Mouse (Mus musculus) embryonic stem cell, embryonic (primary cell): Measurements from ENCODE around the gene Swsap1.

Experiments used
- CTCF ChIA-PET, 4 experiments: fragments of 300-600 bp in 2 of 4; fragments of 350-600 bp in 2 of 4; sonication (Branson Sonifier 250); formaldehyde crosslinking; loops; one replicate each; lab custom pipeline; 2022; ENCODE audit warnings: inconsistent platforms in 2 of 4; lab: Charles Lee
- POLR2A ChIA-PET, 4 experiments: fragments of 300-600 bp in 2 of 4; fragments of 350-600 bp in 2 of 4; sonication (Branson Sonifier 250); formaldehyde crosslinking; loops; one replicate each; lab custom pipeline; 2022; ENCODE audit warnings: antibody characterized with exemption in 4 of 4, inconsistent platforms in 1 of 4; lab: Charles Lee

The Swsap1 gene

DNA sequence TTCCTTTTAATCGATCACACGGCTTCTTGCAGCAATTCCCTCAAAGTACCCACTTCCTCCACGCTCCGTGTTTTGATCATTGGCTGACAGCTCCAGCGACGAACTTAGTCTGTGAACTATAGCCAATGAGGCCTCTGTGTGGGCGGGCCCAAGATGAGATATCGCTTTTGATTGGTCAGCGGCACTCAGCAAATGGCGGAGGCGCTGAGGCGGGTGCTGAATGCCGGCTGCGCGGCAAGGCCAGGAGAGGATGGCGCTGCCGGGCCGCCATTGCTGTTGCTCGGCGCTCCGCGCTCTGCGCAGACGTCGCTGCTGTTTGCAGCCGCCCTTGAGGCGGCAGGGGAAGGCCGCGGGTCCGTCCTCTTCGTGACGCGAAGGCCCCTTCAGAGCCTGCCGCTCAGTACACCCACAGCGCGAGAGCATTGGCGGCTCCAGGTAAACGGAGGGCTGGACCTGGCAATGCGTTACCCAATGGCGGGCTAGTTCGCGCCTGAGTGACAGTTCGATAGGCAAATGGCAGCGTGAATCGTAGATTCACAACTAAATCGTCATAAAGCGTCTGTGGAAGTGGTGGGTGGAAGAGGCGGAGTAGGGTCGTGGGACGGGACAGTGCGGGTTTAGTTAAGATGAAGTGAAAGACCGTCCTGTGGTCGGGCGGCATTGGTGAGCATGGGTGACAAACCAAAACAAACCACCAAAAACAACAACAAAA is at the start of gene Swsap1:
Gene Swsap1, plus strand, starts transcription at position 186 of the 712 bp plus-strand sequence.
- ChIA-PET CTCF (interaction anchor here in 3 of 4 experiments (0.6 to 1.1 kb wide), 7 partner anchors 11 to 200 kb away, joined by 3 to 4 read pairs (median 3); partner anchors contain the start of gene Rab3d (in 1 of the 3)), POLR2A (interaction anchor here in 3 of 4 experiments (0.5 to 1.6 kb wide), 16 partner anchors 20 to 574 kb away, joined by 3 to 10 read pairs (median 4); partner anchors contain the start of genes Ccdc159 (in 2 of the 3), Tmem205 (in 2 of the 3) and Ldlr (in 1 of the 3))

DNA sequence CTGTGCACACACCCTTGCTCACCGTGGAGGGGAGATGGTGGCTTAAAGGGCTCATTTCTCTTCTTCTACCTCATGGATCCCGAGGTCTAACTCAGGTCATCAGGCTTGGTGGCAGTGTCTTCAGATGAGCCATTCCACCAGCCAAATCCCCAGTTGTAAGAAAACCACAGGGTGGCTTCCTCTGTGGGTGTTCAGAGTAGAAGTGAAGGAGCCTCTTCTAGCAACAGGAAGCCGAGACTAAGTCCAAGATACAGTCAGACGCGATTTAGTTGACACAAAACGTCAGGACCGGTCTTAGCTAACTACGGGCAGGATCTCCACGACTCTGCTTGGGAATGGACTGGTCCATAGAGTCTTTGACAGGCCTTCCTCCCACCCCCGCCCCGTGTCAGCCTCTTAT is 47.3 kb upstream of the Swsap1 start:
- POLR2A ChIA-PET, result interaction anchor here in 2 of 4 experiments (0.7 to 1.7 kb wide), 4 partner anchors 10 to 342 kb away, joined by 3 to 8 read pairs (median 4); partner anchors contain the start of genes Ecsit (in 1 of the 2) and Rab3d (in 1 of the 2)
- CTCF ChIA-PET, result interaction anchor here in 2 of 4 experiments (0.6 to 1.5 kb wide), 2 partner anchors 15 to 104 kb away, joined by 3 to 4 read pairs; no protein-coding TSS in a partner anchor

DNA sequence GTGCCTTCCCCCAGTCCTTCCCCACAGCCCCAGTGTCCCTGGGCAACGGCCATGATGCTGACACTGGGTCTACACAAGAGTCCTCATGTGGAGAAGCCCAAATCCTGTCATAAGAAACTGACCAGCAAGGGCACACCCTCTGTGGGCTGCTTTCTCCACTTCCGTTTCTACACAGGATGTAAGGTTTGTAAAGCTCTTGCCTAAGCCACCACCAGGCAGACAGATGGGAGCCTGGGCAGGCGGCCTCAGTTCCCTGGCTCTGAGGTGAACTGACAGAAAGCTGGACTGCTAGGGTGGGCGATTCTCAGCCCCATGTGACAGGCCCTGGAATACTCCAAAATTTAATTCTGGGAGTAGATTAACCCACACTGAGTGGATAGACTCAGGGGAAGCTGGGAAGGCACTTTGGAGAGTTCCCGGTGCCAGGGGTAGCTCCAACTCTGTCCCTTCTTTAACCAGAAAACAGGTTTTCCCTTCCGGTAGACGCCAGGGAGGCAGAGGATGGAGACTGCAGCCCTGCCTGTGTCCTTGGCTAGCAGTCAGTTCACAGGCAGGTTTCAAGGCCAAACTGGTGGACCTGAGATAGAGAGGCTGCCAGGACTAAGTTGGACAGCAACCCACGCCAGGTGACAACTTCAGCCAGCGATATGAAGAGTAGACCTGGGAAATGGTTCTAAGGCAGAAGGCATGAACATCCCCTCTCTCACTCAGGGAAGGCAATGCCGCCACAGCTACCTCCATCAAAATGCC is 45.9 kb upstream of the Swsap1 start:
- POLR2A ChIA-PET, result interaction anchor here in 2 of 4 experiments (0.5 to 1.7 kb wide), 5 partner anchors 8 to 440 kb away, joined by 3 to 8 read pairs (median 3); partner anchors contain the start of genes Ccdc159 (in 1 of the 2), Plppr2 (in 1 of the 2), Rab3d (in 1 of the 2) and Tmem205 (in 1 of the 2)

DNA sequence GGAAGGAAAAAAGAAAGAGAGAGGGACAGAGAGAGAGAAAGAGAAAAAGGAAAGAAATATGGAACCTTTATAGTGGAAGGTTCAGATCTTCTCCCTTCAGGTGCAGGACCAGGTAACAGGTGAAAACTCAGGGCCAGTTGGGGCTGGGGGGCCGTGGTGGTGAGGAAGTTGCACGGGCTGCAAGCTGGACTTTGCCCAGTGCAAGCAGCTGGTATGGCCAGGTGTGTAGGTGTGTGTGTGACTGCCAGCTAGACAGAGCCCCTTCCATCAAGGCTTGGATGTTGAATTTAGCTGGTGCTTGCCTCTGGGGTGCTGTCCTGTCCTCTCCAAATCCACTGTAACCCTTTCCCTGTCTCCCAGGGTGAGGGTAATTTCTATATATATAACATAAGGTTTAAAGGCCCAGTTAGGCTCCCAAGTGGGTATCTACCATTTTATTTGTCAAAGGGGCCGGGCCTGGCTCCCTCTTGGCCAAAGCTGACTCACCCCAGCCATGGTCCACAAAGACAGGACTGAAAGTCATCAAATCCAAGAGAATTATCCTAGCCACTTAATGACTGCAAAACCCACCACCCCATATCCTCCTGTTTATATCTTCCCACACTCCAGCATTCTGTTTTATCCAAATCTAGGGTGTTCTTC is 38.6 kb upstream of the Swsap1 start:
- ChIA-PET POLR2A (interaction anchor here (0.6 to 2.1 kb wide), 22 partner anchors 8 to 1275 kb away, joined by 3 to 47 read pairs (median 4); partner anchors contain the start of genes Ccdc159 (in 3 of the 4), Tmem205 (in 3 of the 4), Ldlr (in 2 of the 4) and Kank2 (in 1 of the 4)), CTCF (interaction anchor here in 3 of 4 experiments (0.6 to 1.5 kb wide), 5 partner anchors 10 to 494 kb away, joined by 3 to 12 read pairs (median 3); partner anchors contain the start of genes Ccdc159 (in 1 of the 3) and Tmem205 (in 1 of the 3))

More for the DNA sequence above, 45.9 kb upstream of the Swsap1 start:
- CTCF ChIA-PET, result interaction anchor here in 1 of 4 experiments (0.6 to 0.9 kb wide), 2 partner anchors 38 to 247 kb away, joined by 3 read pairs; partner anchors contain the start of gene Pigyl

DNA sequence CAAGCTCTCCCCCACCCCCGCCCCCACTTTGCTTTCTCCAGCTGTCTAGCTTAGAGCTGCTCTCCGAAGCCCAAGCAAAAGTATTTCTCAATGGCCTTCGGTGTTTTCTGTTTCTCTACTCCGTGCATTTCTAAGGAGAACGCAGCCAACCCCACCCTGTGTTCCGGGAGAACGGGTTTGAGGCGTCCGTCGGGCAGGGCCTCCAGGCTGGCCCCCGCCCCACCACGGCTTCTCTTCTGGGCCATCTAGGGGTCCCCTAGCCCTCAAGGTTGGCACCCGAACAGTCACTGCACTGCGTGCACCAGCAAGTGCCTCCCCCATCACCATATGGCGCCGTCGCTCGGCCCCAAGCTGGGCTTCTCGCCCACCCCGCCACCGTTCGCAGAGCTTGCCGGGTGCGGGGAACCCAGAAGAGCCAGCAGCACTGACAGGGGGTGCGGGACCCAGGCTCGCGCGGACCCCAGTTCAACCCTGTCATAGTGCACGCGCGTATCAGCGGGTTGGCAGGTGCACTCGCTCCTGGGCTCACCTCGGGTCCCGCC is 38.0 kb upstream of the Swsap1 start:
- CTCF ChIA-PET, result interaction anchor here (0.5 to 1.5 kb wide), 9 partner anchors 10 to 319 kb away, joined by 3 to 12 read pairs (median 4); partner anchors contain the start of genes Ccdc159 (in 1 of the 4), Swsap1 (in 1 of the 4) and Tmem205 (in 1 of the 4)

DNA sequence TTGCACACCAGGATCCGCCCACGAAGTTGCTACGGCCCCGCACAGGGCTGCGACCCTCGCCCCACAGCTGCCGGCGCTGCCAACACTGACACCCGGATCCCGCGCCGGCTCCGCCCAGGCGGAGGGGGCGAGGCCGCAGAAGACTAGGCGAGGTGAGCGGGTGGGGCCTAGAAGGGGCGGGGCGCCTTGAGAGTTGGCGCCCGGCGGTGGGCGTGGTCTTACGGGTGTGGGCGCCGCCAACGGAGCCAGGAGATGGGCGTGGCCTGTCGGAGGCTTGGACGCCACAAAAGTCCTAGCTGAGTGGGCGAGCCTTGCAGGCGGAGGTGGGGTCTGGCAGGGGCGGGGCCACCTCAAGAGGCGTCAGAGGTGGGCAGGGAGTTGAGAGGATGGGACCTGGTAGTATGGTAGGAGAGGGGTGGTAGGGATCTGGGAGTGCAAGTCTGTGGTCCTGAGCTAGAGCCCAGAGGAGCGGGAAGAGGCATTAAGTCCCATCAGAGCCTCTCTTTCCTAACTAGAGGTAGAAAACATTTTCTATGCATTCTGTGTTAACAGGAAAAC is 37.4 kb upstream of the Swsap1 start, which contains the start of gene Rab3d:
Gene Rab3d, minus strand, starts transcription at position 158 of the 558 bp plus-strand sequence.
- CTCF ChIA-PET, result interaction anchor here (0.5 to 1.5 kb wide), 9 partner anchors 9 to 320 kb away, joined by 3 to 9 read pairs (median 4); partner anchors contain the start of genes Ccdc159 (in 1 of the 4), Swsap1 (in 1 of the 4) and Tmem205 (in 1 of the 4)
- POLR2A ChIA-PET, result interaction anchor here (0.6 to 2.1 kb wide), 40 partner anchors 9 to 409 kb away, joined by 3 to 47 read pairs (median 4); partner anchors contain the start of genes Ccdc159 (in 4 of the 4), Tmem205 (in 4 of the 4), Kank2 (in 2 of the 4) and Ldlr (in 2 of the 4)

More for the DNA sequence above, 38.0 kb upstream of the Swsap1 start:
- POLR2A ChIA-PET, result interaction anchor here (0.6 to 2.1 kb wide), 44 partner anchors 8 to 1276 kb away, joined by 3 to 47 read pairs (median 4); partner anchors contain the start of genes Ccdc159 (in 4 of the 4), Tmem205 (in 4 of the 4), Kank2 (in 2 of the 4) and Ldlr (in 2 of the 4)

DNA sequence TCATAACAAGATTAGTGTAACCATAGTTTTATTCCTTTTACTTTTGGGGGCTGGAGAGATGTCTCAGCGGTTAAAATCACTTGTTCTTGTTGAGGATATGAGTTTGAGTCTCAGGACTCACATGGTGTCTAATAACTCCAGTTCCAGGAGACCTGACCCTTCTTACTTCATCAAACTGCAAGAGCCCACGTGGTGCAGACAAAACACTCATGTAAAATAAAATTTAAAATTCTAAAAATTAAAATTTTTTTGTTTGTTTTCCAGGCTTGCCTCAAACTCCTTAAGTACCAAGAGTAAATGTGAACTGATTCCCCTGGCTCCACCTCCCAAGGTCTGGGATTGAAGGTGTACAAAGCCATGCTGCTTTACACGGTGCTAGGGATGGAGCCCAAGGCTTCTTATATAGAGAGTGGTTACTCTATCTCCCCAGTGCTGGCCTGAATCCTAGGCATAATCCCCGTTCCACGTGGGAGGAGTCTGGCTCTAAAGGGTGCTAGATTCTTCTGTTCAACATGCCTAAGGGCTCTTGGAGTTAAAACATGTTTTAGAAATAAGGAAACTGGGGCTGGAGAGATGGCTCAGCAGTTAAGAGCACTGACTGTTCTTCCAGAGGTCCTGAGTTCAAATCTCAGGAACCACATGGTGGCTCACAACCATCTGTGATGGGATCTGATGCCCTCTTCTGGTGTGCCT is 36.7 kb upstream of the Swsap1 start:
- CTCF ChIA-PET, result interaction anchor here in 2 of 4 experiments (1.0 to 1.5 kb wide), 5 partner anchors 8 to 136 kb away, joined by 3 to 9 read pairs (median 4); partner anchors contain the start of genes Ccdc159 (in 1 of the 2), Swsap1 (in 1 of the 2) and Tmem205 (in 1 of the 2)
- POLR2A ChIA-PET, result interaction anchor here in 3 of 4 experiments (0.6 to 2.1 kb wide), 33 partner anchors 8 to 408 kb away, joined by 3 to 47 read pairs (median 4); partner anchors contain the start of genes Ccdc159 (in 3 of the 3), Tmem205 (in 3 of the 3), Kank2 (in 2 of the 3) and Ldlr (in 2 of the 3)

DNA sequence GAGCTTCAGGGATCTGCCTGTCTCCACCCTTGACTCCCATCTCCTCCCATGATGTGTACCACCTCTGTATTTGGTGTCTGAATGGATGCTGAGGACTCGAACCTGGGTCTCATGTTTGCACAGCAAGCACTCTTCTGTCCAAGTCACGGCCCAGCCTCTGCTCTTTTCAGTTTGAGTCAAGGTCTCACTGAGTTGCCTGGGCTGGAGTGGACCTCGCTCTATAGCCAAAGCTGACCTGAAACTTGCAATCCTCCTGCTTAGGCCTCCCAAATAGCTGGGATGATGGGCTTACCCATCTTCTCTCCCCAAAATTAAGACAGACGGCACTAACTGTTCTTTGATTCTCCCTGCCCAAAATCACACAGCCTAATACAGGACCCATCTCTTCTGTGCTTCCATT is 32.5 kb upstream of the Swsap1 start:
- POLR2A ChIA-PET, result interaction anchor here in 2 of 4 experiments (1.2 to 1.5 kb wide), 2 partner anchors 200 to 243 kb away, joined by 4 read pairs; partner anchors contain the start of gene Ldlr (in 1 of the 2)
- CTCF ChIA-PET, result interaction anchor here in 1 of 4 experiments (0.6 kb wide), 1 partner anchor 15 kb away, joined by 3 read pairs; no protein-coding TSS in a partner anchor

DNA sequence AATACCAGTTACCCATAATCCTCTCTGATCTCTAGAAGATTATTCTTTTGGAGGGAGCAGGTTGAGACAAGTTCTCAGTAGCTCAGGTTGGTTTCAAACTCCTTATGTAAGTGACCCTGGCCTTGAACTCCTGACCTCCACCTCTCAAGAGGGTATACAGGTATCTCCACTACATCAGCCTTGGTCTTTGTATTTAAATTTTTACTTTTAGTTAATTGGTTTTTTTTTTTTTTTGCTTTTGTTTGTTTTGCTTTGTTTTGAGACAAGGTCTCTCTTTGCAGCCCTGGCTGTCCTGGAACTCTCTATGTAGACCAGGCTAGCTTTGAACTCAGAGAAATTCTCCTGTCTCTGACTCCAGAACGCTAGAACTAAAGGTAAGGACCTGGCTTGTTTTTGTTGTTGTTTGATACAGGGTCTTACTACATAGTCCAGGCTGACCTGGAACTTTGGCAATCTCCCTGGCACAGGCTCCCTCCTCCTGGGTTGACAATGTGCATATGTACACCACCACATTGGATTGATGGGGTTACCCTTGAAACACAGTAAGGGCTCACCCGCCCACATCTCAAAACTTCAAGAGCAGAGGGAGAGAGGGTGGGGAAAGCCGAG is 32.0 kb upstream of the Swsap1 start:
- POLR2A ChIA-PET, result interaction anchor here in 2 of 4 experiments (1.1 to 1.5 kb wide), 3 partner anchors 29 to 242 kb away, joined by 3 to 4 read pairs (median 4); partner anchors contain the start of gene Ldlr (in 1 of the 2)
- CTCF ChIA-PET, result interaction anchor here in 1 of 4 experiments (0.6 to 1.1 kb wide), 2 partner anchors 9 to 16 kb away, joined by 3 to 4 read pairs; no protein-coding TSS in a partner anchor

DNA sequence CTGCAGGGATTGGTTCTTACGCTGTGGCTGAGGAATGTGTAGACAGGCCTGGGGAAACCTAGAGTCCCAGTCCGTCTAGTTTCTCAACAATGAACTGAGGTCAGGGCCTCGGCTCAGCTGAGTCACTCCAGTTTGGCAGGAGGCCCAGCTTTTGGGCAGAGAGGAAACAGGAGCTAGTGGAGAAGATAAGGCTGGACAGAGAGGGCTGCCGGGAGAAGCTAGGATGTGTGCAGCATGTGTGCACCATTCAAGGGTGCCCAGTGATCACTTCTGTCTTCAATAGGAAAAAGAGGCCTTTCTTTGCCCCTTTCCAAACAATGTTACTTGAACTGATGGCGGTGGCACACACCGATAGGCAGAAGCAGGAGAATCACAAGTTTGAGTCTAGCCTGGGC is 31.5 kb upstream of the Swsap1 start:
- ChIA-PET CTCF (interaction anchor here in 1 of 4 experiments (1.1 kb wide), 1 partner anchor 10 kb away, joined by 4 read pairs; no protein-coding TSS in a partner anchor), POLR2A (interaction anchor here in 1 of 4 experiments (1.1 to 1.2 kb wide), 2 partner anchors 29 to 242 kb away, joined by 3 to 4 read pairs; no protein-coding TSS in a partner anchor)

DNA sequence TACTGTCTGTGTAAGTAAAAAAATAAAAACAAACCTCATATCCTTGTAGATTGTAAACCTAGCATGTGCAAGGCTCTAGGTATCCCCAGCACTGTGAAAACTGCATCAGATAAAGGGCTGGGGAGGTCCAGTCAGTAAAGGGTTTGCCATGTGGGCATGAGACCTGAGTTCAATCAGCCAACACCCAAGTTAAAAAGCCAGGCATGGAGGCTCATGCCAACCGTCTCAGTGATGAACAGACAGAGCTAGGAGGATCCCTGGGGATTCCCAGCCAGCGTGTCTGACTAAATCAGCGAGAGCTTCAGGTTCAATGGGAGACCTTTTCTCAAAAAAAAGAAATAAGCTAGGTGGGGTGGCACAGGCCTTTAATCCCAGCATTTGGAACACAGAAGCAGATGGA is 30.5 kb upstream of the Swsap1 start:
- ChIA-PET CTCF (no interaction called here), POLR2A (no interaction called here)

DNA sequence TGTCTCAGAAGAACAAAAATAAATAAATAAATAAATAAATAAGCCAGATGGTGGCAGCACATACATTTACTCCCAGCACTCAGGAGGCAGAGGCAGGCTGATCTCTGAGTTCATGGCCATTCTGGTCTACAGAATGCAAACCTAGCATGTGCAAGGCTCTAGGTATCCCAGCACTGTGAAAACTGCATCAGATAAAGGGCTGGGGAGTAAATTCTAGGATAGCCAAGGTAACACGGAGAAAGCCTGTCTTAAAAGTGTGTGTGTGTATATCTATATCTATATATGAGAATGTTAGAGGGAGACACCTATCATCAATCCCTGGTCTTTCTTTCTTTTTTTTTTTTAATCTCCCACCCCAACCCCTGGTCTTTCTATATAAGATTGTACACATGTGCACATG is 30.0 kb upstream of the Swsap1 start:
- POLR2A ChIA-PET, result interaction anchor here in 2 of 4 experiments (1.8 to 2.3 kb wide), 4 partner anchors 8 to 415 kb away, joined by 4 to 14 read pairs (median 6); partner anchors contain the start of genes Rab3d (in 1 of the 2) and Tmed1 (in 1 of the 2)

DNA sequence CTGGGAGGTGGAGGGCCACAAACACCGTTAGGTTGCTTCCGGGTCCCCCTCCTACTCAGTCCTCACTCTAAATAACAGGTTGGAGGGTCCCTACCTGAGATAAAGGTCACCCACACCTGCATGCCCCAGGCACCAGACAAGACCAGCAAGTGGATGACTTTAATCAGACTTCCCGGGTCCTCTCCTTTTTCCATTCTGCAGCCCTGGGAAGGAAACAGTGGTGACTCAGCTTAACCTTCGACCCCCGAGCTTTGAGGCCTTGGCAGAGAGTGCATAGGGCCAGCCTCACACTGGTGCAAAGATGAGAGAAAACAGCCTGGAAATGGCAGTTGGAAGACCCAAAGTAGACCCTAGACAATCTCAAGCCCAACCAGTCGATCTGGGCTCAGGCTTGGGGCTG is 29.4 kb upstream of the Swsap1 start:
- POLR2A ChIA-PET, result interaction anchor here in 2 of 4 experiments (1.3 to 2.3 kb wide), 13 partner anchors 8 to 416 kb away, joined by 3 to 27 read pairs (median 5); partner anchors contain the start of genes Carm1 (in 1 of the 2), Gm49318 (in 1 of the 2), Ldlr (in 1 of the 2) and Rab3d (in 1 of the 2)
- CTCF ChIA-PET, result interaction anchor here in 1 of 4 experiments (1.6 kb wide), 1 partner anchor 55 kb away, joined by 4 read pairs; no protein-coding TSS in a partner anchor

More for the DNA sequence above, 30.0 kb upstream of the Swsap1 start:
- CTCF ChIA-PET, result no interaction called here

DNA sequence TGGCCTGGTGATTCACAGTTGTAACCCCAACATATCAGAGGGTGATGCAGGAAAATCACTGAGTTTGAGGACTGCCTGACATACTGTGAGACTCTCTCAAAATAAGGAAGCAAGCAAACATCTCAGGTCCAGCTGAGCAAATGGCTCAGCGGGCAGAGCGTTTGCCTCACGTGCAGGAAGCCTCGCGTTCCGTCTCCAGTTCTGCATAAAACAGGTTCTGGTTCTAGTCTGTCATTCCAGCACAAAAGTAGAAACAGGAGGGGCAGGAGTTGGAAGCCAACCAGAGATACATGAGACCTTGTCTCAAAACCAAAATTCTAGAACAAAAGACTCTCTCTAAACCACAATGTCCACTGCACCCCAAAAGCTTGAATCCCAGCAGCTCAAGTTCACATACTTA is 28.8 kb upstream of the Swsap1 start:
- POLR2A ChIA-PET, result interaction anchor here (0.6 to 2.3 kb wide), 69 partner anchors 9 to 1284 kb away, joined by 3 to 47 read pairs (median 4); partner anchors contain the start of genes Rab3d (in 4 of the 4), Kank2 (in 3 of the 4), Plppr2 (in 3 of the 4) and Dock6 (in 2 of the 4)
- CTCF ChIA-PET, result interaction anchor here in 2 of 4 experiments (0.5 to 1.6 kb wide), 11 partner anchors 9 to 484 kb away, joined by 3 to 9 read pairs (median 3); partner anchors contain the start of genes 9530077C05Rik (in 1 of the 2), Pigyl (in 1 of the 2), Plppr2 (in 1 of the 2) and Rab3d (in 1 of the 2)
